Mouse (Mus musculus): ENCODE results near the gene Ccdc92b.

The Ccdc92b gene

DNA sequence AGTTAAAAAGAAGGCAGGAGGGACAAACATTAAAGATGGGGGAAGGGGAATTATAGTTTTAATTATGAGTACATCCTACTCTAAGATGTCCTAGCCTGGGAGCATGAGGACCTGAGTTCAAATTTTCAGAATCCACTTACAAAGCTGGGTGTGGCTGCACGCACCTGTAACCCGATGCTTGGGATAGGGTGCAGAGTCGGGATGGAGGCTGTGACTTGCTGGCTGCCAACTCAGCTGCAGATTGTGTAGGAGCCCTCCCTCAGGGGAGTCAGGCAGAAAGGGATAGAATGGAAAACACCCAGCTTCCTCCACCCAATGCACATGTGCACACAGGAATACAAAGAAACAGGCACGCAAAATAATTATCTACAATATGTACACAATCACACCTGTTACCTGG lies 6.0 kb upstream of the Ccdc92b start:
- DNase-seq: no peak

DNA sequence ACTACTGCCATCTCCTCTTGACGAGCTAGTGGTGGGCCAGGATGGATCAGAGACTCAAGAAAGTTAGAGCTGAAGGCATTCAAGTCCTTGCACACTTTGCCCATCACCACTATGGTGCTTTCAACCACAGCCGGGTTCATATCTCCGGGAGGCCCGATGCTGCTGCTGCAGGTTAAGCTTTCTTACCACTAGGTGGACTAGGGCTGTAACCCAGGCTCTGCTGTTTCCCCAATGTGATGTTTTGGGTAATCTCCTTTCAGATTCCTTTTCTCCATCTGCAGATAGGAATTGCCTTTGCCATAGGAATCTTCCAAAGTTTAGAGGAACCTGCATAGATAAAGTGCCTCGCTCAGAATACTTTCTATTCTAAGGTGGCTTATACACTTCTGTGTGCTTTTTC lies 3.8 kb upstream of the Ccdc92b start:
- DNase-seq: no peak

DNA sequence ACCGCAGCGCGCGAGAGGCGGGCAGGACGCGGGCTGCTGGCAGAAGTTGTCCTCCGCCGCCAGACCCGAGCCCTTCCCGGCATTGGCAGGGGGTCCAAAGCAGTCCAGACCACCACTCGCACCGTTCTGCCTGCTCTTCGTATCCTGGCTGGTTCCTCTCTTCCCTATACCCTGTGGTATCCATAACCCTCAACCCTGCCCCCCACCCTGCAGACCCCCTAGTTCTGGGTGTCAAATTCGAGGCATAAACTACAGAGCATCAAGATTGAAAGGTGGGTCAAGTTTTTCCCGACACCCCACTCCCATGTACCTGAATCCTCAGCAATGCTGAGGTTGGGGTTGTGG lies 523 bp downstream of the Ccdc92b start:
- no peak for DNase-seq

DNA sequence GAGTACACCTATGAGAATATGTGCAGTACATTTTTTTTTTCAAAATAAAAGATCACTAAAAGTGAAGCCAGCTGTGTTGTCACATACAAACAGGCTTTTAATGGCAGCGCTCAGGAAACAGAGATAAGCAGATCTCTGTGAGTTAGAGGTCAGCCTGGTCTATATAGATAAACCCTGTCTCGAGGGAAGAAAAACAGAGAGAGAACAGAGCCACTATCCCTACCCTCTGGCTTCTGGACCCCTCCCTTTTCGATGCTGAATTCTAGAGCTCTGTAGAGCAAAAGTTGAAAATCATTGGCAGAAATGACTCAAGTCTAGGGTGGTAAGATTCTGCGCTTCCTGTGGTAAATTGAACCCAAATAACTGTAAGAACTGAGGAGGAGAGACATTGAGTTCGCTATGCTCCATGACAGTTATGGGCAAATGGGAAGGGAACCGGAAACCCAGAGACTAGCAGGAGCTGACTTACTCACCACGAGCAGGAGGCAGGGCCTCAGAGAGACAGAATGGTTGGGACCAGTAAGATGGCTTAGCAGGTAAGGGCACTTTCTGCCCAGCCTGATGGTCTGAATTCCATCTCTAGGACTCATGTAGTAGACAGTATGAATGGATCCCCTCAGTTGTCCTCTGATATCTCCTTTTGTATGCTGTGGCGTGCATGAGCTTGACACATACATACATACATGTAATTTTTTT lies 2.7 kb downstream of the Ccdc92b start:
- no peak for DNase-seq

DNA sequence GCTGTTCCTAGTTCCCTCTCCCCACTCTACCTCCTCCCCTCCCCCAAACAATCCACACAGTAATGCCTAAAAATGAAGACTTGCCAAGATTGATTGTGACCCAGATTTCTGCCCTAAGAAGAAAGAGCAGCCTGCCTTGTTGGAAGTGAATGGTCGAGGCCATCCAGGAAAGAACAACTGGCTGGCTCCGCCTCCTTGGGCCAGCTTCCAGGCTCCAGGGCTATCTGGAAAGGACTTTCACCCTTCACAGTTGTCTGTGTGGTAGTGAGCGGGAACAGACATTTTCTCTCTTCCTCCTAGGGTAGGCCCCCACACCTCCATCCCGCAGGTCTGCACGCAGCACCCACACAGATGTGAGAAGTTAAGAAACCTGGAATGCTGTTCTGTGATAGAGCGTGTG lies 4.3 kb downstream of the Ccdc92b start:
- no peak for DNase-seq

DNA sequence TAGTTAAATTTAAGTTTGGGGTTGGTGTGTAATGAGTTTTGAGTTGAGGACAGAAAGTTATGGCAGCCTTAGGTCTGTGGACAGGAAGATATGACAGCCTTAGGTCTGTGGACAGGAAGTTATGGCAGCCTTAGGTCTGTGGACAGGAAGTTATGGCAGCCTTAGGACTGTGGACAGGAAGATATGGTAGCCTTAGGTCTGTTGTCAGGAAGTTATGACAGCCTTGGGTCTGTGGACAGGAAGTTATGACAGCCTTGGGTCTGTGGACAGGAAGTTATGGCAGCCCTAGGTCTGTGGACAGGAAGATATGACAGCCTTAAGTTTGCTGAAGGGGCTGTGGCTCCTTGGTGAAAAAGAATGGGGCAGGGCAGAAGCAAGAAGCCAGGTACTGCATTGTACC lies 5.9 kb downstream of the Ccdc92b start:
- DNase-seq: no peak

DNA sequence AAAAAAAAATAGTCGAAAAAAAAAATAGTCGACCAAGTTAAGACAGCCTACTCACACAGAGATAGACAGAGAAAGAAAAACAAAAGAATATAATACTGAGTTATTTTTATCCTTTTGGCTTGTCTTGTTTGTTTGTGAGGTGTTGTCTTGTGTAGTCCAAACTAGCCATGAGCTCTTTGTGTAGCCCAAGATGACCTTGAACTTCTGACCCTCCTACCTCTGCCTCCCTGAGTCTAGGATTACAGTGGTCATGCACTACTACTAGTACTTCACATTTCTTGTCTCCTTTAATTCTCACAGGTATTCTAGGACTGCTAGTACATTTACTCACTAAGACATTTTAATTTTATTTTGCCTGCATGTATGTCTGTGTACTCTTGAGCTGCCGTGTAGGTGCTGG lies 8.1 kb downstream of the Ccdc92b start:
- DNase-seq: no peak

DNA sequence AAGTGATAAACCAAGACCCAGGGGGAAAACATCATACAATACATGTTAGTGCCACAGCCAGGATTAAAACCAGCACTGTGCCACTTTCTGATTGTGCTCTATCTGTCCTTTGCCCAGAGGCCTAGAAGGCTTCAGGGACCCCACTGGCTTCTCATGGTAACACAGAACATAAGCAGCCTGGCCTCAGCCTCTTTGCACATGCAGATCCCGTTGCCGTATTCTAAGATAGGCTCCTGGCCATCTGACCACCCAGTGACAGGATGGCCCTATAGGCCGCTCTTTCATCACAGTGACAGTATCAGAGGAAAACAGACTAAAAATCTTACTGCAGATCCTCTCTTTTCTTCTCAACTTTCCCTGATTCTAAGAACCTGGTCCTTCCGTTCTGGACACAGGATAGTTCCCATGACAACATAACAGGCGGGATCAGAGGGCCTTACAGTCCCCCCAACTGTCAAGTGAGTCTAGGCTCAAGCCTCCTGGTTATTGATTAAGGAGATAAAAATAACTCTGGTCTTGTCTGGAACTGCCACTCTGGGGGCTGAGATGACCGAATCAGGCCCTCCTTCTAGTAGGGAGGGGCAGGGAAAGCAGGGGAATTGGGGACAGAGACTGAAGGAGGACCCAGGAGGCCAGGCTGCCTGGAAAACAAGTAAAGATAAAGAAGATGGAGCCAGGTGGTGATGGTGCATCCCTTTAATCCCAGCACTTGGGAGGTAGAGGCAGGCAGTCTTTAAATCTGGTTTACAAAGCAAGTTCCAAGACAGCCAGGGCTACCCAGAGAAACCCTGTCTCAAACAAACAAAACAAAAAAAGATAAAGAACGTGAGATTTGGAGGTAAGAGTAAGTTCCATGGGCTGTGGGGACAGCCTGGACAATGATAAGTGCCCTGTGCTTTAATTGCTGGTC lies 12.7 kb downstream of the Ccdc92b start:
- no peak for DNase-seq

DNA sequence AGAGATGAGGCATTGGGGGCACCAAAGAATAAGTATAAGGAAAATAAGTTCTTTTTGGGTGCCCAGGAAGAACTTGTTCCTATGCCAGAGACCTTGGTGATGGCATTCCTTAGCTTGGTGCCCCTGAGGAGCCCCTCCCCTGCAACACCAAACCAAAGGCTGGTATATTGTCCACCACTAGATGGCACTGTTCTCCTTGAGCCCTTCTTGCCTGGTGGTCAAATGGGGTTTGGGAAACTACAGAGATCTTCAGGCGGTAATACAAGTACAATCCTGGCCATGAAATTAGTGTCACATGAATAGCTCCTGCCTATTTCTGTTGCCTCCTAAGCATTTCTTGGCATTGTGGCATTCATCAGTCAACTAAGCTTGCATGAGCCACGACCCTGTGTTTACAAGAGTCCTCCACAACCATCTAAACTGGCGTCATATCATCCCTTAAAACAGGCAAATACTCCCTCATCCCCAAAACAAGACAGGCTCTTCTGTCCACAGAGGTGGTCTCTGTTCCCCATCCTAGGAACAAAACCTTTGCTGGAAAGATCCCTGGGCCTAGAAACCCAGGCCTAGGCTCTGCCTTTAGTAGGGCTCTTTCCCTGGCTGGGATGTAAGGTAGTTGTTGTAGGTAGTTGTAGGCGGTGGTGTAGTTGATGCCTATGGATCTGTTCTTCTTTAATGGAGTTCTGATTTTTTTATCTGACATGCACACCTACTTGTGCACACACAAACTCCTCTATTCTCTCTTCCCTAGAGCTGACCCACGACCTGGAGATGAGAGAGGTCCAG lies 15.3 kb downstream of the Ccdc92b start:
- DNase-seq: peak in 1 of 2 experiments; percentile 46

DNA sequence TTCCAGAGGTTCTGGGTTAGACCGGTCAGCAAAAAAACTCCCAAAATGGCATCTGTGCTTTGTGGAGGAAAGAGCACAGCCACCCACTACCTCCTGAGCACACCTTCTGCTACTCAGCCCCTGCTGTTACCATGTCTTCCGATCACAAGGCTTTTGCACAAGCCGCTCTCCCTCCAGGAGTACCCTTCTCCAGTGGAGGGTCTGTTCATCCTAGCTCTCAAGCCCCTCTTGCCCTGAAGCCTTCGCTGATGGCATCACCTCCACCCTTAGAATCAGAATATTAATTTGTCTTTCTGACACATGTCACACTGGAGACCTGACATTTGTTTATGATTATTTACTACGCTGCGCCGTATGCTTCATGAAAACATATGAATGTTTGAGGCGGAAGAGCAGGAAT lies 18.1 kb downstream of the Ccdc92b start:
- no peak for DNase-seq

DNA sequence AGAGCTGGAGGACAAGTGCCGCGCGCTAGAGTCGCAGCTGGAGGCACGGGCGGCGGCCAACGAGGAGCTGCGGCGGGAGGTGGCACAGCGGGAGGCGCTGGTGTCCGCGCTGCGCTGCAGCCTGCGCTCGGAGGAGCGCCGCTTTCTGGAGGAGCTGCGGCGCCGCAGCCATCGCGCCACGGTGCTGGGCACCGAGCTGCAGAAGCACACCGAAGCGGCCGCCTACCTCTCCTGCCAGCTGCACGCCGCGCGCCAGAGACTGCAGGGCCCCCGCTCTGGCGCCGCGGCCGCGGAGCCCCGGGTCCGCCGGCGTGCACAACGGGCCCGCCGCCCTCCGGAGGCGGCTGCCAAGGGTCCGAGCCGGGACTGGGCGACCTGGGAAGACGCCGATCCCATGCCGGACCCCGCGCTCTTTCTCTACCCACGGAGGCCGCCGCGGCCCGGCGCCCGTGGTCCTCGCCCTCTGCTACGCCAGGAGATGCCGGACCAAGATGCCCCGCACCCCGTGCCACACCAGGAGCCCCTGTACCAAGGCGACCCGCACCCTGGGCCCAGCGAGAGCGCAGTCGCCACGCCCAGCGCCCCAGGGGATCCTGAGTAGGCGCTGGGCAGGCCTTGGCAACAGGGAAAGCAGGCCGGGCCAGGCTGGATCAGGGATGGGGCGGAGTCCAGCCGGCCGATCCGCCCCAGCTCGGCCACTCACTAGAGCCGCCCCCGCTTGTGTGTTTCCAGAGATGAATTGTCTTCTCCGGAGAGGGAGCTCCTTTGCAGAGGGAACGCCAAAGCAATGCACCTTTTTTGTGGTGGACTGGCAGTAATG lies 18.8 kb downstream of the Ccdc92b start:
- DNase-seq: peak; percentile 33 to 47

DNA sequence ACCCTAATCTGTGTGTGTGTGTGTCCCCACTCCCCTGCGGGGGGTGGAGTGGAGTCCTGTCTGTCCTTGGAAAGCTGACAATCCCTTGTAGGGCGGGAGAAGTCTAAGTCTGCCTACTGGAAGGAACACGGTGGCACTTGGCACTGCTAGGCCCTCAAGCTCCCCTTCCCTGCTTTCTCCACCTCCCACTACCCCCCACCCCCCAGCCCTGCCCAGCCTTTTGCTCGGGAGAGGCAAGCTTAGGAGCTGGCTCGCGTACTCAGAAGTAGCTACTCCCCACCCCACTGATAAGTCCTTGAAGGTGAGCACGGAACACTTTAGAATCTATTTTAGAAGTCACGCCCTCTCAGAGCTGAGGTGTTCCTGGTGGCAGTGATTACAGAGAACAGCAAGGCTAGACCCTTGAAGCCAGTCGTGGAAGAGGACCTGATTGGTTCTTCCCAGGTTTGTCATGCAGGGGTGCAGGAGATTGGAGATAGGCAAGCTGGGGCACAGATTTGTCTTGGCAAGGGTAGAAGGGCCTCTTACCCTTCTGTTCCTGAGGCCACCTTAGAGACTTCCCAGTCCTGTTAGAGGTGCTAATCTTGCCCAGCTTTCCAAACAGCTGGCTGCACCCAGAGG lies 19.5 kb downstream of the Ccdc92b start:
- no peak for DNase-seq

DNA sequence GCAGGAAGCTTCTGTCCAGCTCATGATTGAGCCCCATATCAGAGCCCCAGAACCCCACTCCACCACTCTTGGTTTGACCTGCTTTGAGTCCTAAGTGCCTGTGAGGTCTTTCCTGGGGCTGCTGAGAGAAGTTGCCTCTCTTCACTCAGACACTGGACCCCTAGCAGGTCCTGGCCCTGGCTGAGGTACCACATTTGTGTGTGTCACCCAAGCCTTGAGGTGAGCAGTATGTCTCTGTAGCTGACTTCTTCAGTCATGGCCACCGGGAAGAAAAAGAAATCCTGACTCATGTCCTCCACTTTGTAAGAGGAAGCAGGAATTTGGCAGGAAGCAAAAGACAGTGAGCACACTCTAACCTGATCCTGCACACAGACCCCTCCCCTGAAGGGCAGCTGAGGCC lies 20.2 kb downstream of the Ccdc92b start:
- DNase-seq: no peak

DNA sequence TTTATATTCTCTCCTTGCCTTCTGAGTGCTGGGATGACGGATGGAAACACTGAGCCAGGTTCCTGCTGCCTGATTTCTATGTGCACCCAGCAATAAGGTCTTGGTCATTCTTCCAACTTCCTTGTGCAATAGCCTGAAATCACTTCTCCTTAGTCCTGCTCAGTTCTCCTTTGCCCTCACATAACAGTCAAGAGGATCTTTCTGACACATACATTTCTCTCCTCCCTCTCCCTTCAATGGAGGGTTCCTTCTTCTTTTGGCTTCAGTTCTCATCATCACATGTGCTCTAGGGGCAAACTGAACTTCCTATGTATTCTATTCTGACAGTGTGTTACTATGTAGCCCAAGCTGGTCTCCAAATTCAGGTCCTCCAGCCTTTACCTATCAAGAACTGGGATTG lies 28.6 kb downstream of the Ccdc92b start:
- no peak for DNase-seq

DNA sequence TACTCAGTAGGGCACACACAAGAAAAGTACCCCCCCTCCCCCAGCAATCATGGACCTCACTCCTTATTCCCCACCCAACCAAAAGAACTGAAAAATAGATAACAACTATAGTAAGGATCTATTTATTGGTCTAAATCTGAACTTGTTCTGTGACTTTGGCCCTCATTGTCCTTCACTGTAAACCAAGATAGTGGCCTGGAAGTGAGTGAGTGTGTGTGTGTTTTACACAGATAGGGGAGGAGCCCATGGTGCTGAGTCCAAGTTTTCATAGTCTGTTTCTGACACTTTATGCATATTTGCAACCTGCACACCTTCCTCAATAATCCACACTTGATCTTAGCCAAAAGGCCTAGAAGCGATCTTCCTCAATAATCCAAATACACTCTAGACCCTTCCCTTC lies 29.3 kb downstream of the Ccdc92b start:
- DNase-seq: no peak

DNA sequence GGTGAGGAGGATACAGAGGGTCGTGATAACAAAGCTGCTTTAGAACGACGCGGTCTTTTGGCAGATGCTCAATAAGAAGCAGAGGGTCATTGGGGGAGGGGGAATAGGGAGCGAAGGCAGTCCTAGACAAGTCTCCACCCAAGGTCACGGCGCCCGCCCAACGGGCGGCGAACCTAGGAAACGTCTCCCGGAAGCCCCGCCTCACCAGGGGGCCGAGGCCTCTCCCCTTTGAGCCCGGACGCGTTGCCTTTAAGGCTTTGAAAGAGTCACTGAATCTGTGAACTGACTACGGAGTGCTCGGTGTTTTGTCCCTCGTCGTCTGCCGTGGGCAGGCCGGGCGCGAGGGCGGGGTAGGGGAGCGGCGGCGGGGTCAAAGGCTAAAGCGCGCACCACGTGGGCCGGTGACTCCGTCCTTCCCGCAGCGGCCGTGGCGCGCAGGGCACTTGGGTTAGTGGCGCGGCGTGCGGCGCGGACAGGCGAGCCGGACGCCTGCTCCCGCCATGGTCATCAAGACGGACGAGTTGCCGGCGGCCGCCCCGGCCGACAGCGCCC lies 29.8 kb downstream of the Ccdc92b start, which contains the start of gene Cluh:
Gene Cluh, plus strand, starts transcription at position 401 of the 552 bp plus-strand sequence.
- peak; percentile 95 to 98 for DNase-seq

DNA sequence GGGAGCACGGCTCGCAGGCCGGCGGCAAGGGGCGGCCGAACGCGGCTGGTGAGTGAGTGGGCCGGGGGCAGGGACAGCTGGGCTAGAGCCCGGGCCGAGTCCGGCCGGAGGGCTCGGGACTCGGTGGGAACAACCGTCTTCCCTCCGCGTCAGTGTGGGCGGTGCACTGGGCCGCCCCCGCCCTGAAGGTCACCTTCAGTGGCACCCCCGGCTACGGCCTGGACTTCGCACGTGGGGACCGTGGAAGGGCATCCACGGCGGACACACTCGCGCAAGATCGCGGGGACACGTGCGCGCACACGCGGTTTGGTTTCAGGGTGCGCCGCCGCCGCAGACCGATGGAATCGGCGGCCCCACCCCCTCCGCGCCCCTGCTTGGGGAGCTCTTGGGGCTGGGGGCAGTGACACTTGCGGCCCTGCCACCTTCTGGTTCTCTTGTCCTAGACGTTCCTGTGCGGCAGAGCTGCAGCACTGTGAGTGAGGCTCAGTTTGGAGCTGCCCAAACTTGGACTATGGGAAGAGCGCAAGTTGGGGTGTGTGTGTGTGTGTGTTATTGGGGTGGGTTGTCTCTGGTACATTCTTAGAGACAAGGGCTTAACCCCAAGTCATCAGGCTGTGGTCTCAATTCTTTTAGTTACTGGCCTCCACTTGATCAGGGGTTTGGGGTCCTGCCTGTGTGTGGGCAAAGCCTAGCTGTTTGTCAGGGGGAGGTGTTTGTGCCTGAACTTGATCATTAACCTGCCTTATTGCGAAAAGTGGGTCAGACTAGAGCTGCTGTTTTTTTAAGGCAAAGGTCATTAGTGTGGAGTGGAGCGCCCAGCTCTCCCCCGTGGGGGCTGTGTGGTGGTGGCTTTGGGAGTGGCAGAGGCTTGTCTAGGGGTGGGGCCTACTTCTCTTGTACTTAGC lies 30.5 kb downstream of the Ccdc92b start:
- no peak for DNase-seq

DNA sequence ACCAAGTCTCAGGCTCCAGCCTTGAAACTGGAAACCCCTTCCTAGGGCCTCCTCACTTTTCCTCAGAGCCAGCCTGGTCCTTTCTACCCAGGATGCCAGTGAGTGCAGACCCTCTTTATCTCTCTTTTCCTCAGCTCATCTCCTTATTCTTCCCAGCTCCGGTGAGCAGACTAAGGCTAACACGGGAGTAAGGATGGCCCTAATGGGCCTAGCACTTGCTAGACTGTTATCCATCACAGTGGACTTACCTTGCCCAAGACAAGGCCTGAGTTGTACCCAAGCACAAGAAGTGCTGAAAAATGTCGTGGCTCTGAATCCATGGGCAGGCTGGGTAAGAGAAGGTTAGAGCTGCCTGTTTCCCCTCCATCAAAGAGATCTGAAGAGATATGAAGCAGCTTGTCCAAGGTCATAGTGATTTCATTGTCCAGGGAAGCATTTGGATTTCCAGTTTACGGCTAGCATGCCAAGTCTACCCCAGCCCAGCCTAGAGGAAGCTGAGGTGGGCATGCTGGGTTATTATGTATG lies 31.2 kb downstream of the Ccdc92b start:
- DNase-seq: no peak

DNA sequence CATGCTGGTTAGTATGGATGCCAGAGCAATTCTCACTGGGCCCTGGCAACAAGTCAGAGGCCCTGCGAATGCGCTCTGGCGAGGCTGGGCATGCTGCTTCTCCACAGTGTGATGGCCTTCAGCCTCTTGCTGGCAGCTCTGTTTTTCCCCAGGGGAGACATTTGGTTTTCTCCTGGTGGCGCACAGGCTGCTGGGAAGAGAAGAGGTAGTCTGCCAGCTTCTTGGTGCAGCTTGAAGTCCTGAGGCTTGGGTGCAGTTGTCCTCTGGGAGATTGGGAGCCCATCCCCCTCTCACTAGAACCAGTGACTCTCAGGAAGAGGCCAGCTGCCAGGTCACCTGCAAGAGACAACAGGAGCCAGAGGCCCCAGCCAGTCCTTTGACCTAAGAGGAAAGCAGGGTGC lies 33.4 kb downstream of the Ccdc92b start:
- no peak for DNase-seq

DNA sequence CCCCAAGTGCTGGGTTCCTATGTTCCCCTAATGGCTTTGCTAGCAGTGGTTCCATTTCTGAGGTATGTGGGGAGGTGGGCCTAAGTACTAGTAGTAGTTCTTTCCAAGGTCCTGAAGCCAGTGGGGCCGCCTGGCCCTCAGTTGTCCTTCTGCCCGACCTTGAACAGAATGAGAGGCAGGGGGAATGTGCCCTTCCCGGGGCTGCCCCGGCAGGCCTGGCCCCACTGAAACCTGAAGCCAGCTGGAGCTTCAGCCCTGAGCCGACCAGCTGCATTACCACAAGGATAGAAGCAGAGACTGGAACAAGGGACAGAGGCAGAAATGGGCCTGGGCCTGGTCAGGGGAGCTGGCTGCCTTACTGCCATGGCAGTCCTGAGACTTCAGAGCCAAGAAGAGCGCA lies 34.0 kb downstream of the Ccdc92b start:
- no peak for DNase-seq

Measured in spleen, adult 18-20 months (tissue).